Mouse (Mus musculus): ENCODE measurements around the gene Ssx2ip. TPM values are rescaled to one million over a fixed set of nuclear protein-coding genes. Genes with fewer than 3 reads are reported as not detected.

Ssx2ip gene
- polyA plus RNA-seq, 1 experiment from 2014 or later: 30.5 TPM

GRCm38 (mm10) chr3:146474428-146474827 is 70.0 kb downstream of the Ssx2ip start:
- H3K9me3 ChIP-seq: no peaks in the 10 kb centered on the region
- DNase-seq (ENCODE audit: low spot score): no peak
- no peak overlapping the region for H3K4me3 ChIP-seq
- no peaks in the 10 kb centered on the region for H3K4me1 ChIP-seq
- H3K27me3 ChIP-seq (replicated peaks; ENCODE audit: low read depth, poor library complexity, severe bottlenecking): no peaks in the 10 kb centered on the region
- H3K27ac ChIP-seq (replicated peaks): no peak overlapping the region
- WGBS: 93% methylated on average over 3 of the region's 3 CpGs
- H3K36me3 ChIP-seq (replicated peaks): no peaks in the 10 kb centered on the region

DNA sequence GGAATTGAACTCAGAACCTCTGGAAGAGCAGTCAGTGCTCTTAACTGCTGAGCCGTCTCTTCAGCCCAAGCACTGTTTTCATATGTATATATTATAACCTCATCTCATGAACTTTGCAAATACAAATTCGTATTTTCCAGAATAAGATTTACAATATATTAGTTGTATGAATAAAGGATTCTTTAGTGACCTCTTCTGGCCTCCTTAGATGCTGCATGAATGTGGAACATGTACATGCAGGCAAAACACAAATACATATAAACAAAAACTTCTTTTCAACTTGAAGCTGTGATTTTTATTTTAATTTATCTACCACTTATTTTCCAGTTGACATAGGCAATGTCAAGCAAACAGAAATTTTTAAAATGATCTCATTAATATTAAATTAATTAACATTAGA is 77.6 kb downstream of the Ssx2ip start:
- Histone ChIP-seq H3K36me3 (replicated peaks) (no peaks in the 10 kb centered on the region), H3K9me3 (no peaks in the 10 kb centered on the region), H3K27me3 (replicated peaks; ENCODE audit: low read depth, poor library complexity, severe bottlenecking) (no peaks in the 10 kb centered on the region), H3K4me1 (no peaks in the 10 kb centered on the region), H3K27ac (replicated peaks) (no peak overlapping the region), H3K4me3 (no peak overlapping the region)
- DNase-seq (ENCODE audit: low spot score): no peak
- WGBS: 78% methylated on average over 2 of the region's 2 CpGs

DNA sequence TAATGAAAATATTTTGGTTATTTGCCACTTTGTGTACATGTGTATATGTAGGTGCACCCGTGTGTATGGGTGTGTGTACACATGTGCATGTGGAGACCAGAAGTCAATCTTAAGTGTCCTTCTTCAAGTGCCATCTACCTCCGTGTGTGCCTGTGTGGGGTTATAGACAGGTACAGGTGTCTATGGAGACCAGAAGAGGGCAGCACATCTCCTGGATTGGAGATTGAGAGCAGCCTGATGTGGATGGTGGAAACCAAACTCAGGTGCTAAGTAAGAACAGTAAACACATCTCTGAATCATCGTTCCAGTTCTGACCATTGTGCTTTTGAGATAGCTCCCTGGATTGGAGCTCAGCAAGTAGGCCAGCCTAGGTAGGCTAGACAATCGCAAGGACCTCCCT is 82.0 kb downstream of the Ssx2ip start:
- Histone ChIP-seq H3K27ac (replicated peaks) (no peak overlapping the region), H3K27me3 (replicated peaks; ENCODE audit: low read depth, poor library complexity, severe bottlenecking) (no peaks in the 10 kb centered on the region), H3K9me3 (no peaks in the 10 kb centered on the region), H3K4me3 (no peak overlapping the region), H3K4me1 (no peaks in the 10 kb centered on the region), H3K36me3 (replicated peaks) (no peaks in the 10 kb centered on the region)
- DNase-seq (ENCODE audit: low spot score): no peak
- 78% methylated on average over 4 of the region's 4 CpGs for WGBS

Small RNA genes within 50 kb of the gene (microRNA-seq; reads per million reads assigned to microRNA genes)
- not detected for gene Gm22901

Other genes starting within 250 kb of the Ssx2ip start
- gene Lpar3, start 183.7 kb upstream of the Ssx2ip start, polyA plus RNA-seq (2016; fragmentation: Nextera tagmentation; extraction: Ambion mirVana): 0.55 and 0.72 TPM in 2 replicates
- gene Ctbs, start 45.2 kb downstream of the Ssx2ip start, polyA plus RNA-seq (2016; fragmentation: Nextera tagmentation; extraction: Ambion mirVana): 4.4 and 5.2 TPM in 2 replicates
- 6.0 and 7.4 TPM in 2 replicates for gene Spata1, start 95.1 kb downstream of the Ssx2ip start, polyA plus RNA-seq (2016; fragmentation: Nextera tagmentation; extraction: Ambion mirVana)
- gene Gng5, start 95.2 kb downstream of the Ssx2ip start, polyA plus RNA-seq (2016; fragmentation: Nextera tagmentation; extraction: Ambion mirVana): 1,248 and 1,288 TPM in 2 replicates
- gene Rpf1, start 116.8 kb downstream of the Ssx2ip start, polyA plus RNA-seq (2016; fragmentation: Nextera tagmentation; extraction: Ambion mirVana): 65.8 and 66.6 TPM in 2 replicates
- gene Uox, start 165.8 kb downstream of the Ssx2ip start, polyA plus RNA-seq (2016; fragmentation: Nextera tagmentation; extraction: Ambion mirVana): not detected in 2 replicates
- gene Dnase2b, start 211.0 kb downstream of the Ssx2ip start, polyA plus RNA-seq (2016; fragmentation: Nextera tagmentation; extraction: Ambion mirVana): not detected in 2 replicates
- not detected in 2 replicates for gene 4930503B20Rik, start 246.7 kb downstream of the Ssx2ip start, polyA plus RNA-seq (2016; fragmentation: Nextera tagmentation; extraction: Ambion mirVana)